Mouse (Mus musculus): Measurements from ENCODE around the gene Pitpnm3.
A peak's percentile ranks its signal among the peaks of the same experiment; 100 is the strongest.

Gene Pitpnm3

GRCm38 (mm10) chr11:72022827-72023226 lies 112.8 kb downstream of the Pitpnm3 start:
- no peak for DNase-seq (ENCODE audit: inconsistent ontology term)

GRCm38 (mm10) chr11:72021015-72021414 lies 114.6 kb downstream of the Pitpnm3 start:
- DNase-seq (ENCODE audit: inconsistent ontology term), result no peak

- DNase-seq (ENCODE audit: inconsistent ontology term), result no peak
Measured at GRCm38 (mm10) chr11:72017253-72017601, 118.4 kb downstream of the Pitpnm3 start.

- DNase-seq (ENCODE audit: inconsistent ontology term), result no peak
Measured at GRCm38 (mm10) chr11:72016518-72017252, 118.9 kb downstream of the Pitpnm3 start.

- no peak for DNase-seq (ENCODE audit: inconsistent ontology term)
Measured at GRCm38 (mm10) chr11:72014674-72015073, 120.9 kb downstream of the Pitpnm3 start.

- no peak for DNase-seq (ENCODE audit: inconsistent ontology term)
Measured at GRCm38 (mm10) chr11:72011955-72012354, 123.6 kb downstream of the Pitpnm3 start.

GRCm38 (mm10) chr11:72010940-72011722 lies 124.4 kb downstream of the Pitpnm3 start:
- DNase-seq (ENCODE audit: inconsistent ontology term), result no peak

- DNase-seq (ENCODE audit: inconsistent ontology term), result peak; percentile 80
Measured at GRCm38 (mm10) chr11:72010367-72010766, 125.2 kb downstream of the Pitpnm3 start.

GRCm38 (mm10) chr11:72005547-72005946 lies 130.0 kb downstream of the Pitpnm3 start:
- no peak for DNase-seq (ENCODE audit: inconsistent ontology term)

GRCm38 (mm10) chr11:72003171-72003570 lies 132.4 kb downstream of the Pitpnm3 start:
- no peak for DNase-seq (ENCODE audit: inconsistent ontology term)

GRCm38 (mm10) chr11:72002138-72002853 lies 133.3 kb downstream of the Pitpnm3 start:
- DNase-seq (ENCODE audit: inconsistent ontology term), result no peak

- no peak for DNase-seq (ENCODE audit: inconsistent ontology term)
Measured at GRCm38 (mm10) chr11:72000194-72000593, 135.4 kb downstream of the Pitpnm3 start.

Data from Muller cell, postnatal 12 days (primary cell).